Mouse (Mus musculus) lung, postnatal 10 days (tissue): ENCODE measurements at regions not wholly inside any gene's neighbourhood (a gene's known extent, or its start where the extent isn't known, plus 50 kb on each side); places are given as distances from the start of the nearest gene placed in this dataset.

ENCODE experiments used
- DNase-seq: peaks from one replicate; pipeline ENCODE4 v3.0.0; 2021

GRCm38 (mm10) chr3:120123155-120123554 is 338.9 kb upstream of the Ptbp2 start:
- no peak for DNase-seq

- DNase-seq = no peak
Observed at GRCm38 (mm10) chr3:120083171-120083932, 299.1 kb upstream of the Ptbp2 start.

DNA sequence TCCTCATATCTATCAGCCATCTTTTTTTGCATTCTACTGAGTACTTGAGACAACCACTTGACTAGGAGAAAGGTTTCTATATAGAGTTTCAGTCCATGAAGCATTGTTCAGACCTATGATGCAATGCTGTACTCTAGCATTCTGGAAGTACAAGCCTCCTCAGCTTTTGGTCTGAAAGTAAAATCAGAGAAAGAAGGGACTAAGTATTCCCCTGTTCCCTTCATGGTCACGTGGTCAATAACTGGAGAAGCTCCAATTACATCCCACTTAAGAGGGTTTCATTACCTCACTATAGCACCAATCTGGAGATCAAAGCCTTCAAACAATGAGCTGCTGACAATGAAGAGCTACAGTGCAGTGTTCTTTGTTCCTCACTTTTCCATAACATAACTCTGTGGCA is 289.3 kb upstream of the Ptbp2 start:
- no peak for DNase-seq

GRCm38 (mm10) chr3:120065714-120066113 is 281.4 kb upstream of the Ptbp2 start:
- no peak for DNase-seq

- no peak for DNase-seq
Observed at GRCm38 (mm10) chr3:120064854-120065480, 280.7 kb upstream of the Ptbp2 start.

- no peak for DNase-seq
Observed at GRCm38 (mm10) chr3:120062264-120062663, 278.0 kb upstream of the Ptbp2 start.

GRCm38 (mm10) chr3:120059959-120060358 is 275.7 kb upstream of the Ptbp2 start:
- no peak for DNase-seq

- no peak for DNase-seq
Observed at GRCm38 (mm10) chr3:120055216-120056154, 271.2 kb upstream of the Ptbp2 start.

DNA sequence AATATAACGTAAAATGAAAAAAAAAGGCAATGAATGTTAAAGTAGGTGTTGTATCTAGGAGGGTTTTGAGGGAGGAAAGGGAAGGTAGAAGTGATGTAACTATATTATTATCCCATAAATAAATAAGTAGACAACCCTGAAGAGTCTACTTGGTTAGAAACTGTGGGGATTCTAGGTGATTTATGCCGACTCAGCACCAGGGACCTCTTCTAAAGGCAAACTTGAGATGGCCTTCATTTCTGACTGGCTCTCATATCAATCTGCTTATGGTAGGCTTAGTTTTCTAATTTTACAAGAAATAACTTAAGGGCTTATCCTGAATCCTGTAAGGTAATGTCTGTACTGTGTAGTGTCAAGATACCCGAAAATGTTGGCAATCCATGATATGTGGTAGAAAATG is 263.0 kb upstream of the Ptbp2 start:
- DNase-seq = no peak

DNA sequence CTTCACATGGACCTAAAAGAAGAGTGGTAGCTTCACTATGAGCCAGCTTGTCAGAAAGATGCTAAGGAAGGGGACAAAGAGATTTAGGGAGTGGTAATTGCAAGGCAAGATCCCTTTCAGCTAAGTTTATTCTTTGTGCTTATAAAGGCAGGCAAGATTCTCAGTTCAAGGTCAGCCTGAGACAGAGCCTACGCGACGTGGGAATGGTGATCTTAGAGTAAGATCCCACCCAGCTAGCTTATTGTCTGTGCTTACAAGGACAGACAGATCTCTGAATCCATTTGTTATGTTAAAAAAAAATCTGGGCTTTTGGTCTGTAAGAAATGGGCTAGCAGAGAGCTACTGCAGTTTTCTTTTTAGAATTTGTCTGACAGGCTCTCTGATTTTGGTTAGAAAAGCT is 253.3 kb upstream of the Ptbp2 start:
- DNase-seq = no peak

- no peak for DNase-seq
Observed at GRCm38 (mm10) chr3:120019826-120020683, 235.8 kb upstream of the Ptbp2 start.

DNA sequence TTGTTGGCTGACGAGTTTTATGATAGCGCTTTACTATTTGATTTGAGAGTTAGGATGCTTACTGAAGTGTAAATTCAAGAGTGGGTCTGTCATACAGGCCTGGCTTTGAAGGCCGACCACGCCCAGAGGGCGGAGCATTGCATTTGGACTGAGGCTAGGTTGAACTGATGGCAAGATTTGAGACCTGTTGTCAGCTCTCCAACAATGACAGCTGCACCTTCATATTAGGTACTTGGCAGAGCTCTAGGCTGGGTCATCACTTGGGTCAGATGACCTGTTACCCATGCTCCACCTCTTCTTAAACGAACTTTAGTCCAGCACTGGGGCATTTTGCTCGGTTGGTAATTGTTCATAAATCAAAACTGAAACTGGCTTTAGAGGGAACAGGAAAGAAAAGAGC is 231.1 kb upstream of the Ptbp2 start:
- no peak for DNase-seq

DNA sequence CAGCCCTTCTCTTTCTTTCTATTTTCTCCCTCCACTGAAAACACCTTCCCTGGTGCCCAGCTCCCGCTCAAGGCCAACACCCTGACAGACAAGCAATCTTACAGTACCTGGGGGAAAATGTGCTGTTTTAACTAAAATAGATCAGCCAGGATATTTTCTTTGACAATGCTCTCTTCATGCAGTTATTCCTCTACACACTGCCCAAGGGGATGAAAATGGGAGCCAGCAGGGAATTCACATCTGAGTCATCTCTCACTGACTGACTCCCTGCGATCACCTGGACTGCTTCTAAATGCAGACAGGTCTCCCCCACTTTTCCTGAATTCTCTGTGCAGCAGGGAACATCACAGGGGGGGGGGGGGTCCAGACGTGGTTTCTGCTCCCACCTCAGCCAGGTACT is 227.6 kb upstream of the Ptbp2 start:
- no peak for DNase-seq

- DNase-seq = no peak
Observed at GRCm38 (mm10) chr3:120008110-120008509, 223.8 kb upstream of the Ptbp2 start.

GRCm38 (mm10) chr3:120004588-120004987 is 220.3 kb upstream of the Ptbp2 start:
- no peak for DNase-seq

DNA sequence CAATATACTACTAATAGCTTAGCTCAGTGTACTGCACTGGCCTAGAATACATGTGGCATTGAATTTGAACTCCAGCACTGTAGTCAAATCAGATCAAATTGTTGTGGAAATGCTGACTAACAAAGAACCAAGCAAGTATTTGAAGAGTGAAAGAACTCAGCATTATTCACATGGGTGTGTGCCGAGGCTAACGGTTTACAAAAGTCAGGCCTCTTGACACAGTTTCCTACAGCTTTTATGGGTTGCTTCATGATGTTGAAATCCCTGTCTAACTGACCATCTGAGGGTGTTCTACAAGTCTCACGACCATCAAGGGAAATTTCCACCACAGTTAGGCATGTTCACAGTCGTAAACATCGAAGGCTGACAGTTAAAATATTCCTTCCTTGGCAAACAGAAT is 216.0 kb upstream of the Ptbp2 start:
- DNase-seq = peak; percentile 17

DNA sequence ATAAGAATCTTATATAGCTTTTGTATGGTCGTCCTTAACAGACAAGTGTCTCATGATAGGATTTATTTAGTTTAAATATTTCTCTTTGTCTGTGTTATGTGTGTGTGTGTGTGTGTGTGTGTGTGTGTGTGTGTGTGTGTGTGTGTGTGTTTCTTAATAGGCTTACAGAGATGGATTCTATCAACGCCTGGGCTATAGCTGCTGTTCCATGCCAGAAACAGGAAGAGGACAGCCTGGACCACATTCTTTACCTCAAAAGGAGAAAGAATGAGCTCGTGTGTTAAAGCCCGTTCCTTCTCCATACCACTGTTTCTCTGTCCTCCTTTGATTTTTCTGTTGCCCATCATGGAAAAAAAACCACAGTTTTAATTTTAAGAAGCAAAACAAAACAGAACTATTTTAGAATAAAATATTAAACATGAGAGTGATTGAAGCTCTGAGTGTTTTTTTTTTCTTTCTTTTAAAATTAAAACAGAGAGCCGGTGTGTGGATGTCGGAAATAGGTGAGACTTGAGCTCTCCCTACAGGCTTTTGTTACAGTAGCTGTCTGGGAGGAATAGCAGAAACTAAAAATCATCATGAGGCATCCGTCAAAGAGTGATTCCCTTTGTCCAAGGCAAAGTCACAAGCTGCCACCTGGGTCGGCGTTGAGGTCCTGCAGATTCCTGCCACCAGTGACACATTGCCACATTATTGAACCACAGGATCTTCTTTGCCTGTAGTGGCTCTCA is 212.2 kb upstream of the Ptbp2 start:
- no peak for DNase-seq

GRCm38 (mm10) chr3:119995781-119996180 is 211.5 kb upstream of the Ptbp2 start:
- peak; percentile 66 for DNase-seq

GRCm38 (mm10) chr3:119987245-119987852 is 203.1 kb upstream of the Ptbp2 start:
- DNase-seq = no peak

GRCm38 (mm10) chr3:119977349-119977748 is 193.1 kb upstream of the Ptbp2 start:
- no peak for DNase-seq

DNA sequence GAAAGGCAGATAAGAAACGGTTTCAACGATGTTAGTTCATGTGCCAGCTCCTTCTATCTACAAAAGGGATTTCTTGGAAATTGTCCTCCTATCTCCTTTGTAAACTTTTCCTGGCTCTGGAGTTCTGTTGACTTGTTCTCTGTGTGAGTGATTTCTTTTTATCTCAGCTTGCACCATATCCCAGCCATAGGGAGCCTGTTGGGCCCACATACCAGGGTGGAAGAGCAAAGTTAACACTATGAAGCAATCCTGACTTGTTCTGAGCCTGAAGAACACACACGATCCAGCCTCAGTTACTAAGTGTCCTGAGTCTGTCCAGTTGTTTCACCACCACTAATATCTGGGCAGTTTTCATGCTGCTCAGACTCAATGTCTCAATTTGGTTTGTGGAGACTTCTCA is 192.1 kb upstream of the Ptbp2 start:
- no peak for DNase-seq
